Mouse (Mus musculus) splenic B cell, adult 2 months (primary cell): Measurements from ENCODE around the gene Suox.
"Not testable (repeated sequence)": the region's sequence is repeated elsewhere in the genome, so short reads cannot be mapped to it uniquely, and the experiment has no call there.

Source experiments
- DNase-seq: peaks from one replicate; pipeline ENCODE4 v3.0.0-alpha.2; 2011; ENCODE audit warnings: low read depth, low spot score
- H3K27me3 ChIP-seq: 2 replicates; pipeline ENCODE4 v1.6.1; 2012; ENCODE audit warnings: mild to moderate bottlenecking, low read length, moderate library complexity, mixed read lengths; ENCODE audit not compliant: control insufficient read depth, poor library complexity, insufficient read depth, severe bottlenecking
- H3K36me3 ChIP-seq: 2 replicates; pipeline ENCODE4 v1.6.1; 2012; ENCODE audit warnings: mild to moderate bottlenecking, low read length, moderate library complexity, mixed read lengths; ENCODE audit not compliant: control insufficient read depth, poor library complexity, insufficient read depth, severe bottlenecking

Suox gene

DNA sequence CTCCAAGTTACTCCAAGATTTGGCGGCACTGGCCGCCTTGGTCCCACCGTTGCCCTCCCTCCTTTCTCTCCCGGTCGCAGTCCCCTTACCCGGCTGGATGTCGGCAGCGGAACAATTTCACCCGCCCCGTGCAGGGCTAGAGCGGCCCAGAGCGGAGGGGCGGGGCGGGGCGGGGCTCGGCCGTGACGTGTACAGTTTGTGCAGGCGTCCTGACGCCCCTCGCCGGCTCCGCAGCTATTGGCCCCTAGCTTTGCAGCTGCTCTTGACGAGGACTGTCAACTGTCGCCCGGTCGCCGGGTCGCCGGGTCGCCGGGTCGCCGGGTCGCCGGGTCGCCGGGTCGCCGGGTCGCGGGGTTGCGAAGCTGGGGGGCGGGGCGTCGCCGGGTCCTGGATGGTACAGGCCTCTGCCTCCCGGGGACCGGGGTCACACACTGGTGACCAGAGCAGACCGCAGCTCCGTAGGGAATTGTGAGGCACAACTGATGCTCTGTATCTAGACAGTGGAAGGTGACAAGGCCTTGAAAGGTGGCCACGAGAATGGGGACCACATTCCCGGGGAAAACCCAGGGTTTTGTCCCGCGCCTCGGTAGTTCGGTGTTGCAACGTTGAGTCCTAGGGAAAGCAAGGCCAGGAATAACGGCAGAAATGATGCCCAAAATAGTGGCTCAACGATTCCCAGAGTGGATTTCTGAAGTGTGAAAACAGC, at the start of gene Suox:
TSS of gene Suox (minus strand) at position 311 of the 706 bp plus-strand sequence.
- Histone ChIP-seq H3K27me3 (no peaks in the 10 kb centered on the region), H3K36me3 (peaks cover 3% of the 10 kb centered on the region; the same call in 1 of the 2 replicates)
- DNase-seq: peak; percentile 86

DNA sequence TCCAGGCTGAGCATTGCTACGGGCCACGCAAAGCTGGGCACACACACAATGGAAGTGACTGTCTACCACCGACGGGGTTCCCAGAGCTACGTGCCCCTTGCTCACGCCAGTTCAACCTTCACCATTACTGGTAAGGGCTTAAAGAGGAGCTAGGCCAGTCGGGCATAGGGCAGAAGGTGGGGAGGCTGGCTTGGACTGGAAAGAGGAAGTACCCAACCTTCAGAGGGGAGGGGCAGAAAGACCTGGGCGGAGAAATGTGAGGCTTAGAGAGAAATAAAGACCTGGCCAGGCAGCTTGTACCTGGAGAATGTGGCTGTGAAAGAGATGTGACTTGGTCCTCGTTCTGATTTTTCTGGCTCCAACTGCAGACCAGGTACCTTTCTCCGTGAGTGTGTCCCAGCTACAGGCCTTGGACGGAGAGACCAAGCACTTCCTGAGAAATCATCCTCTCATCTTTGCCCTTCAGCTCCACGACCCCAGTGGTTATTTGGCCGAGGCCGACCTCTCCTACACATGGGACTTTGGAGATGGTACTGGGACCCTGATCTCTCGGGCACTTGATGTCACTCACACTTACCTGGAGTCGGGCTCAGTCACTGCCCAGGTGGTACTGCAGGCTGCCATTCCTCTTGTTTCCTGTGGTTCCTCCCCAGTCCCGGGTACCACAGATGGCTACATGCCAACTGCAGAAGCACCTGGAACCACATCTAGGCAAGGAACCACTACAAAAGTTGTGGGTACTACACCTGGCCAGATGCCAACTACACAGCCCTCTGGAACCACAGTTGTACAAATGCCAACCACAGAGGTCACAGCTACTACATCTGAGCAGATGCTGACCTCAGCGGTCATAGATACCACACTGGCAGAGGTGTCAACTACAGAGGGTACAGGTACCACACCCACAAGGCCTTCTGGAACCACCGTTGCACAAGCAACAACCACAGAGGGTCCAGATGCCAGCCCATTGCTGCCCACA, 42.0 kb upstream of the Suox start:
- peak; percentile 82 for DNase-seq
- Histone ChIP-seq H3K27me3 (no peaks in the 10 kb centered on the region), H3K36me3 (peaks cover 7% of the 10 kb centered on the region)

DNA sequence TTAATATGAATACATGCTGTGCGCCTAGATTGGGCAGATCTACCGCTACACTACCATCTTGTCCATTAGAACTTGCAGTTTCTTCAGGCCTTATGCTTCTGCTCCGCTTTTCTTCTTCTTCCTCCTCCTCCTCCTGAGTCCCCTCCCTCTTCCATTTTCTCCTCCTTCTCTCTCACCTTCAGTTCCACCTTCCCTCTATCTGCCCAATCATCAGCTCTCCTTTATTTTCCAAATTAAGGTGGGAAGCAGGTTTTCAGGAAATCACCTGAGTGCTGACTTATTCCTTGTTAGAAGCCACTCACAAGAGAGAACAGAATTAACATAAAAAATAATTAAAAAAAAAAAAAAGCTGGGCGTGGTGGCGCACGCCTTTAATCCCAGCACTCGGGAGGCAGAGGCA, 37.4 kb upstream of the Suox start:
- H3K36me3 ChIP-seq, DNase-seq: not testable (repeated sequence)

DNA sequence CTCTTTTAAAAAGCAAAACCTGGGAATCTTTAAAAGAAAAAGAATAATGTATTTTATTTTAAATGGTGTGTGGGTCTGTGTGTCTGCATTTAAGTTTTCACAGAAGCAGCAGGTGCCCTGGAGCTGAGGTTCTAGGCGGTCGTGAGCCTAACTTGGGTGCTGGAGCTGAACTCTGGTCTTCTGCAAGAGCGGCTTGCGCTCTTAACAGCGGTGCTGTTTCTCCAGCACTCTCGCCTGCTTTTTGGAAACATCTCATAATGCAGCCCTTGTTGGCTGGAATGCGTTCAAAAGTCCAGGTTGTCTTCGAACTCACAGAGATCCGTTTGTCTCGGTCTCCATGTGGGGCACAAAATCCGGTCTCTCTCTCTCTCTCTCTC, 31.4 kb upstream of the Suox start:
- peak; percentile 15 for DNase-seq
- Histone ChIP-seq H3K36me3 (peaks cover 2% of the 10 kb centered on the region; the same call in 1 of the 2 replicates), H3K27me3 (no peaks in the 10 kb centered on the region)

More for the DNA sequence above, 37.4 kb upstream of the Suox start:
- not testable (repeated sequence) for H3K27me3 ChIP-seq

DNA sequence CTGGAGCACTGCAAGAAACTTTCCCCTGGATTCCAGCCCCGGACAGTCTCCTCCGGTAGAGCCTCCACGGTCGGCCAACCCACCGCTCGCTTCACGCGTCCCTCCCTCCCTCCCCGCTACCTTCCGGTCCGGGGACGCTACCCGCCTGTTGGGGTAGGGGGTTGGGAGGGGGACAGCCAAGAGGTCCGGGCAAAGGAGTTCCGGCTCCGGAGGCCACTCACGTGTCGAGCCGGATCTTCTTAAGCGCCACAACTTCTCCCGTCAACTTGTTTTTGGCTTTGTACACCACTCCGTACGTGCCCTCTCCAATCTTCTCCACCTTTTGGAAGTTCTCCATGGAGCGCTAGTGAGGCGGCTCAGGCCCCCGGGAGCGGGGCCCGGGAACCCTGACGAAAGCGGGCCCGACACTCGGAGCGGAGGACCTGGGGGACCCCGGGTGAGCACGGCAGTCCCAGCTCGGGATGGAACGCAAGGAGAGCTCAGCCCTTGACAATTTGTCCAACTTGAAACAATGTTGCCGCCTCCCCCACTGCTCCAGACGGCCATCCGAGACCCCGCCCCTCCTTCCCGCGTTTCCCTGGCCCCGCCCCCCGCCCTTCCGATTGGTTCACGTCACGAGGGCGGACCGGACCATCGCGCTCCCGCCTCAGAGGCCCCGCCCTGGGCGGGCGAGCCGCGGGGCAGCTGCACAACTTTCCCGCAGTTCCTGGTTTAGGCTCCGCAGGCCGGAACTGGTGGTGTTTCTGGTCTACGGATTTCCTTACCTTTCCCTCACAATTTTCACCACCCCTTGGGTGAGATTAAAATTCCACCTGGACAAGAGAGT, 30.8 kb upstream of the Suox start, which contains the start of gene Cdk2:
TSS of gene Cdk2 (minus strand) at position 541 of the 826 bp plus-strand sequence.
- peaks cover 3% of the 10 kb centered on the region; the same call in 1 of the 2 replicates for H3K36me3 ChIP-seq
- DNase-seq: peak; percentile 91
- H3K27me3 ChIP-seq: no peaks in the 10 kb centered on the region

DNA sequence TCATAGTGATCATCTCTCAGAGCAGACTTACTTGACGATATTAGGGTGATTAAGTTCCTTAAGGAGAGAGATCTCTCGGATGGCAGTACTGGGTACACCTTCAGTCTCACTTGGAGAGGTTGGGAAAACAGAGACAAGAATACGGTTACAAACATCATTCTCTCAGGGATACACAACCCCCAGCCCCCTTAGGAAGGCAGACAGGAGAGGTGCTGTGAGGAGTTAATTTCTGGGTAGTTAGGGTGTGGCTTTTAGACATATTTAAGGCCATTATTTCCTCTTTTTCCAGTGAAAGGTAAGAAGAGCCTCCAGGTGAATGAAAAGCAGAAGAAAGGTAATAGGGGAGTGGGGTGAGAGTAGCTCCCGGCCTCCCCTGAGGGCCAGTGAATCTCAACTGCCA, 30.0 kb upstream of the Suox start, which contains the start of gene Pmel:
TSS of gene Pmel (plus strand) at position 301 of the 400 bp plus-strand sequence.
- peaks cover 5% of the 10 kb centered on the region for H3K36me3 ChIP-seq
- no peaks in the 10 kb centered on the region for H3K27me3 ChIP-seq
- DNase-seq: no peak

DNA sequence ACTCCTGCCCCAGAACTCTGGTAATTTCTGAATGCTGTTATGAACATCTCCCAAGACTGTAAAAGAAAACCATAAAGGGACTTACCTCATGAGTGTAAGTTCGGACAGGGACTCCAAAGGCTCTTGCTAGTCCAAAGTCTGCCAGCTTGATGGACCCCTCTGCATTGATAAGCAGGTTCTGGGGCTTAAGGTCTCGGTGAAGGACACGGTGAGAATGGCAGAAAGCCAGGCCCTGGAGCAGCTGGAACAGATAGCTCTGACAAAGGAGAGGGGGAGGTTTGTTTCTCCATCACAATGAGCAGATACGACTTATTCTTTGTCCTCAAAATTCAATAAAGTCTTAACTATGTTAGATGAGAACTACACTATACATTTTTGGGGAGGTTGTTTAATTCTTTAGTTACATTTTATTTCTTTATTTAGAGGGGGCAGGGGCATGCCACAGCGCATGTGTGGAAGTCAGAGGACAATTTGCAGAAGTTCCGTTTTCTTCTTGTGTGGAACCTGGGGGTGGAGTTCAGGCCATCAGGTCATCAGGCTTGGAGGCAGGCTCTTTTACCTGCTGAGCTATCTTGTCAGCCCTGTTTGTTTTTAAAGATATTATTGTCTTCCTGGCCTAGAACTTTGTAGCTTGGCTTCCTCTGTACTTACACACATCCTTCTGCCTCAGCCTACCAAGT, 28.6 kb upstream of the Suox start:
- peak; percentile 35 for DNase-seq
- Histone ChIP-seq H3K36me3 (peaks cover 5% of the 10 kb centered on the region), H3K27me3 (no peaks in the 10 kb centered on the region)

DNA sequence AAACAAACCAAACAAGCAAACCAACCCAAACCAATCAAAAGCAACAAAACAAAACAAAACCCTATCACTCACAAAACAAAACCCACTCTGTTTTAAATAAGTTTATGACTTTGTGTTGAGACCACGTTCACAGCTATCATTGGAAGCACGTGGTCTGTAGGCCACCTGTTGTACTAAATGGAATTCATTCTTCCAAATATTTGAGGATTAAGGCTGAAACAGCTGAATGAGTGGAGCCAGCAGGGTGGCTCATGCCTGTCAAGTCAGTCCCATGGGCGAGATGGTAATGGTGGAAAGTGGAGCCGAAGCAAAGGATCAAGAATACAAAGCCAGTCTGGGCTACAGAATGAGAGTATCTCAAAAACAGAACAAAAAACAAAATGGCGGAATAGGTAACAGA, 26.8 kb upstream of the Suox start:
- Histone ChIP-seq H3K36me3 (peaks cover 5% of the 10 kb centered on the region), H3K27me3 (no peaks in the 10 kb centered on the region)
- no peak for DNase-seq

DNA sequence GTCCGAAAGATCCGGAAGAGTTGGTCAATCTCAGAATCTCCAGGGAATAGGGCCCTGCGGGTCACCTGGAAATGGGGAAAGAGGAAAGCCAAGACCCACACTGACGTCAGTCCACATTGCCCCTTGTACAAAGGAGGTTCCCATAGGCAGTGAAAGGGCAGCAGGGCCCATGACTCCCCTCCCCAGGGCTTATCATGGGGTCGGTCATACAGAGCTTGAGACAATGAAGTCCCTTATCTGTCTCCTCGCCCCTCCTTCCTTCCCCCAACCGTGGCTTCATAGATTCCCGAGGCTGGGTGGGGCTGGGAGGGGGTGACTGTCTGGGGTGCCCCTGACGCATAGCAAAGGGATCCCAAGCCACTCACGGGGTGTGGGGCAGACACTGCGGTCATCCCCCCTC, 25.7 kb upstream of the Suox start:
- Histone ChIP-seq H3K27me3 (no peaks in the 10 kb centered on the region), H3K36me3 (peaks cover 5% of the 10 kb centered on the region)
- no peak for DNase-seq

DNA sequence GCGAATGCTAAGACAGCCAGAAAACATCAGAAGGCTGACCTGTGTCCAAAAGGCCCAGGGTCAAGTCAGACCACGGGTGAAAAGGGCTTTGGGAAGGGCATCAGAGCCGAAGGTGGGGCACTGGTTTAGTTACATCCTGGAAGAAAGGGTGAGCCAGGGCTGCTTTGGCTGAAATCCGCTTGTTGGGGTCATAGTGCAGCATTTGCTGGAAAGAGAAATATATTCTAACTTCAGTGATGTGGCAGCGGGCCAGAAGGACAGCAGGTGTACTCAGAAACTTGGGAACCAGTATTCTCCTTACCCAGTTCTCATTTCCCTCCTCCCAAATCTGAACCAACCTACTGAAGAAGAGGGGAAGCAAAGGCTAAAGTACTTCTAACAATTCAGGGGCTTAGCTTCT, 25.1 kb upstream of the Suox start:
- peaks cover 5% of the 10 kb centered on the region for H3K36me3 ChIP-seq
- no peaks in the 10 kb centered on the region for H3K27me3 ChIP-seq
- no peak for DNase-seq

DNA sequence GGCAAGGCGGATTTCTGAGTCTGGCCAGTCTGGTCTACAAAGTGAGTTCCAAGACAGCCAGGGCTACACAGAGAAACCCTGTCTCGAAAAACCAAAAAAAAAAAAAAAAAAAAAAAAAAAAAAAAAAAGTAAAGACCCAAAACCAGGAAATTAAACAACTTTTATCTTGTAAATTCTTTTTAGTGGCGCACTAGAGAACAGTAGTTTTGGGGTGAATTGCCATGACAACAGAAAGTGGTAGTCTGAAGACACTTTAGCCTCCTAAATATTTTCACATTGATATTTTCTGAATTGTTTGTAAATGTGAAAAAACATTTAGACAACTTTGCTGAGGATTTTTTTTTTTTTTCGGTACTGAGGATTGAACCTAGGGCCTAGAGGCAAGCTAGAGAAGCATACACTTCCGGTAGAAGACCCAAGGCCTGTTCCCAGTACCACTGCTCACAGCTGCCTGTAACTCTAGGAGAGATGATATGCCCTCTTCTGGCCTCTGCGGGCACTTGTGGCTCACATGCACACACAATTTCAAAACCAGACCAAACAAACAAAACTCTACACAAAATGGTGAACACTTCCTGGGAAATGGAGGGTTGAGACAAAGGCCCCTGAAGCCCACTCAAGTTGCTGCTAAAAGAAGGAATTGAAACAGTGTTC, 23.3 kb upstream of the Suox start:
- Histone ChIP-seq H3K27me3 (no peaks in the 10 kb centered on the region), H3K36me3 (peaks cover 5% of the 10 kb centered on the region)
- DNase-seq: no peak

DNA sequence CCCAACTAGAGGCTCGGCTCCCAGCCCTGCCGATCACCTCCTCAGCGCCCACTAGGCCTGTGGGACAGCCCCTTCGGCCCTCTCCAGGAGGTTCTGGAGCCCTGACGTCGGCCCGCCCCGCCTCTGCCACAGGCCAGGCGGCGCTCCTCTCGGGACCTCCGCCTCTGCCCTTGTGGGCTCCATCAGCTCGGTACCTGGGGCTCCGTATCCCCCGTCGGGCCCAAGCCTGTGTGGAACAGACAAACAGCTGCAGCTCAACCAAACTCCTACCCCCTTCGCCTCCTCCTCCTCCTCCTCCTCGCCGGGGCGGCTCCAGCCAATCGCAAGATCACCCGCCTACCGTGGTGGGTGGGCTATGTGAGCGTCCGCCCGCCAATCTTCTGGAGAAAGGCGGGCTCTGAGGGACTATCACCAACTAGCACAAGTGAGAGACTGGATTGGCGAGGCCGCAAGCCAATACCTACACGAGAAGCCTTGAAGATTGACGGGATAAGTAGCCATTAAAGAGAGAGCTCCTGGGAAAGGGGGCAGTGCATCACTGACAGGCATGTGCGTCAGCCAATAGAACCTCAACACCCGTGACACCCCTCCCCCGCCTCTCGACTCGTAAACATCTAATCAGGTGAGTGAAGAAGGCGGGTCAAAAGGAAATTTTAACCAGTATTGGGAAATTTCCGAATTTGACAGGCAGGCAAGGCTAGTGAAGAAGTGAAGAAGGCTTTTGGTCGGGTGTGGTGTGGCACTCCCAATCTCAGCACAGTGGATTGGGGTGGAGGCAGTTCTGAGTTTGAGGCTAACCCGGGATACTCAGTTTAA, 22.3 kb upstream of the Suox start, which contains the start of gene Rab5b:
TSS of gene Rab5b (minus strand) at position 273 of the 816 bp plus-strand sequence.
- H3K27me3 ChIP-seq: no peaks in the 10 kb centered on the region
- peaks cover 3% of the 10 kb centered on the region for H3K36me3 ChIP-seq
- DNase-seq: peak; percentile 99
